Mouse (Mus musculus): ENCODE results near the gene Ndufa6.
"Not testable (repeated sequence)": the region's sequence is repeated elsewhere in the genome, so short reads cannot be mapped to it uniquely, and the experiment has no call there.

Gene Ndufa6

DNA sequence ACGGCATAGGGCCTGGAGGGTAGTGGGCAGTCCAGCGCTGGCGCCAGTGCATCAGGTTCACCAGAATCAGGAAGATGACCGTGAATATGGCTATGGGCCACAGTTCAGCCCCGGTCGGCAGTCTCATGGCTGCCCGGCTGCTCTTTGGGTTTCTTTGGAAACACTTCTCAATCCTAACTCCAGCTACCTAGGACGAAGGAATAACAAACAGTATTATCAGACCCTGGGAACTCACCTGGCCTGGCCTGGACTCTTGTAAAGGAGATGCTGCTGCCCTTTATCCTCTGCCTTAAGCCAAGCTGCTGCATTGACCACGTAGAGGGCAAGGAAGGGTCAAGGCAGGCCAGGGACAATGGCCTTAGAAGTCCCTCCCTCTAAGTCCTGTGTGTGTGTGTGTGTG, 21.7 kb upstream of the Ndufa6 start:
- Histone ChIP-seq H3K27me3 (ENCODE audit: insufficient read depth, low read length) (peaks cover 23% of the 10 kb centered on the region), H3K4me3 (replicated peaks; ENCODE audit: low read length) (no peak overlapping the region), H3K4me1 (replicated peaks; ENCODE audit: low read depth, low read length) (peaks cover 30% of the 10 kb centered on the region), H3K9me3 (ENCODE audit: low read length) (no peaks in the 10 kb centered on the region), H3K36me3 (ENCODE audit: insufficient read depth, low read length) (no peaks in the 10 kb centered on the region)
- TF ChIP-seq CTCF (conservative IDR thresholded peaks at IDR 0.05; ENCODE audit: low read length) (no peak), NANOG (IDR thresholded peaks at IDR 0.05; ENCODE audit: borderline replicate concordance, low read length) (no peak), POU5F1 (IDR thresholded peaks at IDR 0.05; ENCODE audit: borderline replicate concordance, low read length) (no peak)

DNA sequence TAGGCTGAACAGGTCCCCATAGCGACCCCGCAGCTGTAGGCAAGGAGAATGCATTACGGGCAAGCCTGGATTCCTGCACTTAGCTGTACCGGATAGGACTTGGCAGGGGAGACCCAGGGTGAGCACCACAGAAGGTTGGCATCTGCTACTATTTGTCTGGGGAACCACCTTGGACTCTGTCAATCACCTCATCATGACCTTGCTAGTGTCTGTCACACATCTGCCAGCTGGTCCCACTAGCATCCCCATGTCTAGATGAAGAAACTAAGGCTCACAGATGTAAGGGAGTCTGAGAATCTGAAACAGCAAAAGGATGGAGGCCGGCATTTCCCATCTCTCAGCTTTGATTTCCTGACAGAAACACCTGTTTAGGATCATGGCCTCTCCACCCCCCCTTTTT, 20.3 kb upstream of the Ndufa6 start:
- TF ChIP-seq POU5F1 (IDR thresholded peaks at IDR 0.05; ENCODE audit: borderline replicate concordance, low read length), result no peak
- TF ChIP-seq NANOG (IDR thresholded peaks at IDR 0.05; ENCODE audit: borderline replicate concordance, low read length), result no peak
- no peak for TF ChIP-seq CTCF (conservative IDR thresholded peaks at IDR 0.05; ENCODE audit: low read length)

DNA sequence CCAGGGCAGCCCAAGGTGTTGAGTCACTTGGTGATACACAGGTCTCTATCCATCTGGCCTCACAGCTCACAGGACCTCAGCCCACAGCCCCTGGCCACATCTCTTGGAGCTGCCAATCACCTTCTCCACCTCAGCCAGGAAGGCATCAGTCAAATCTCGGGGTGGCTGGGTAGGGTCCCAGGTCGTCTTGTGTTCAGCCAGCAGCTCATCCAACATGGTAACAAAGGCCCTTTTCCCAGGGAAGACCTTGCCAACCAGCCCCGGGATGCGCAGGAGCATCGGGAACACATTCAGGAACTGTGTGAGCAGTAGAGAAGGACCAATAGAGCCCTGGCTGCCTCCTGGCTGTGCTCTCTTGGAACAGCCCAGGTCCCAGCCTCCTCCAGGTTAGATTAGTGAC, 18.9 kb upstream of the Ndufa6 start:
- H3K36me3 ChIP-seq (ENCODE audit: insufficient read depth, low read length), result no peaks in the 10 kb centered on the region
- no peaks in the 10 kb centered on the region for H3K9me3 ChIP-seq (ENCODE audit: low read length)
- H3K4me1 ChIP-seq (replicated peaks; ENCODE audit: low read depth, low read length), result peaks cover 14% of the 10 kb centered on the region
- TF ChIP-seq POU5F1 (IDR thresholded peaks at IDR 0.05; ENCODE audit: borderline replicate concordance, low read length), result no peak
- TF ChIP-seq NANOG (IDR thresholded peaks at IDR 0.05; ENCODE audit: borderline replicate concordance, low read length), result no peak
- no peak for TF ChIP-seq CTCF (conservative IDR thresholded peaks at IDR 0.05; ENCODE audit: low read length)
- H3K4me3 ChIP-seq (replicated peaks; ENCODE audit: low read length), result no peak overlapping the region
- H3K27me3 ChIP-seq (ENCODE audit: insufficient read depth, low read length), result peaks cover 11% of the 10 kb centered on the region

More for the DNA sequence above, 20.3 kb upstream of the Ndufa6 start:
- H3K4me1 ChIP-seq (replicated peaks; ENCODE audit: low read depth, low read length), result peaks cover 19% of the 10 kb centered on the region
- no peak overlapping the region for H3K4me3 ChIP-seq (replicated peaks; ENCODE audit: low read length)
- no peaks in the 10 kb centered on the region for H3K36me3 ChIP-seq (ENCODE audit: insufficient read depth, low read length)
- H3K27me3 ChIP-seq (ENCODE audit: insufficient read depth, low read length), result peaks cover 18% of the 10 kb centered on the region
- no peaks in the 10 kb centered on the region for H3K9me3 ChIP-seq (ENCODE audit: low read length)

DNA sequence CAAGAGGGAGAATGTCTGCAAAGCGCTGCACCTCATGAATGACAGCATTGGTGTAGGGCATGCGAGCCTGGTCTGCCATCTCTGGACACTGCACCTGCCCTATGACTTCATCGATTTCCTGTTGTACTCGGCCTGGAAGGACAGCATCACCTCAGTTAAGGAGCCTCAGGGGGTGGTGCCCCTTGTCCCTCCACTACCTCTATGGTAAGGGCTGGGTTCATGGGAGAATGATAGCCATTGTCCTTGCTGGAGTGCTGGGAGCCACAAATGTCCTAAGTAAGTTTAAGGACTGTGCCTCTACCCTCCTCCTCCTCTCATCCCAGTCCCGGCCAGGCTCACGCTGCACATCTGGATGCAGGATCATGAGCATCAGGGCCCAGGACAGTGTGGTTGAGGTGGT, 18.3 kb upstream of the Ndufa6 start:
- H3K36me3 ChIP-seq (ENCODE audit: insufficient read depth, low read length), result no peaks in the 10 kb centered on the region
- peaks cover 11% of the 10 kb centered on the region for H3K4me1 ChIP-seq (replicated peaks; ENCODE audit: low read depth, low read length)
- H3K4me3 ChIP-seq (replicated peaks; ENCODE audit: low read length), result no peak overlapping the region
- H3K9me3 ChIP-seq (ENCODE audit: low read length), result no peaks in the 10 kb centered on the region
- TF ChIP-seq POU5F1 (IDR thresholded peaks at IDR 0.05; ENCODE audit: borderline replicate concordance, low read length), result no peak
- TF ChIP-seq CTCF (conservative IDR thresholded peaks at IDR 0.05; ENCODE audit: low read length), result no peak
- TF ChIP-seq NANOG (IDR thresholded peaks at IDR 0.05; ENCODE audit: borderline replicate concordance, low read length), result no peak
- 0 out of 2 replicates have a peak, but pooled peaks cover 6% of the 10 kb centered on the region for H3K27me3 ChIP-seq (ENCODE audit: insufficient read depth, low read length)

DNA sequence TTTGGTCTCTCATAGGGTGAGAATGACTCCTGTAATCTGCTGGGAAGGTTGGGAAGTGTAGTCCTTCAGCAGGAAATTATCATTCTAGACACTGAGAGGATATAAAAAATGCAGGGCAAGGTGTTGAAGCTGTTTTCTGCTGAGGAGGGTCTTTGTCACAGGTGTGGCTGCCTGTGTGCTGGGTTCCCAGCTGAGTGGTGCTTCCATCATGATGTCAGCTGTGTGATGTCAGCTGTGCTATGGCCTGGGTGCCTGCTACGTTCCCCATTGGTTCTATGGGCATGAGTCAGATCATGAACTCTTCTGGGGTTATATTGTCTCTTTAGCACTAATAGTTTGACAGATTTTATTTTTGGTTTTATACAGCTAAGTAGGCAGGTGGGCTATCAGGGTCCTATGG, 14.7 kb upstream of the Ndufa6 start:
- H3K4me3 ChIP-seq (replicated peaks; ENCODE audit: low read length), result no peak overlapping the region
- no peaks in the 10 kb centered on the region for H3K36me3 ChIP-seq (ENCODE audit: insufficient read depth, low read length)
- peaks cover 6% of the 10 kb centered on the region for H3K4me1 ChIP-seq (replicated peaks; ENCODE audit: low read depth, low read length)
- no peak for TF ChIP-seq NANOG (IDR thresholded peaks at IDR 0.05; ENCODE audit: borderline replicate concordance, low read length)
- TF ChIP-seq CTCF (conservative IDR thresholded peaks at IDR 0.05; ENCODE audit: low read length), result no peak
- no peak for TF ChIP-seq POU5F1 (IDR thresholded peaks at IDR 0.05; ENCODE audit: borderline replicate concordance, low read length)
- 0 out of 2 replicates have a peak, but pooled peaks cover 5% of the 10 kb centered on the region for H3K27me3 ChIP-seq (ENCODE audit: insufficient read depth, low read length)
- no peaks in the 10 kb centered on the region for H3K9me3 ChIP-seq (ENCODE audit: low read length)

DNA sequence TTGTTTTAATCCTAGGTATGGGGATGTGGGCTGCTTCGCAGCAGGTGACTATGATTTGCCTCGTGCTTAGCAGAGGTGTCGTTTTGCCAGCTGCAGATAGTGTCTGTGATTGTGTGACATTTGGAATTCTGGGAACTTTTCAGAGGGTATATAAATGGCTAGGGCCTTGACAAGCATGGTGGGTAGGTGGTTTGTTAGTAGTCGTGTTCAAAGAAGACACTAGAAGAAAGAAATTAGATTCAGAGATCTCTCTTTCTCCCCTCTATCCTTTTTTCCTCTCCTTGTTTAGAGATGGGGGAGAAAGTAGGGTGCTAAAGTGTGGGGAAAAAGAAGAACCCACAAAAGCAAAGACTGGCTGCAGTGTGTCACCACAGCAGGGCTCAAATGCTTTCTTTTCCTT, 14.0 kb upstream of the Ndufa6 start:
- TF ChIP-seq NANOG (IDR thresholded peaks at IDR 0.05; ENCODE audit: borderline replicate concordance, low read length), result no peak
- H3K27me3 ChIP-seq (ENCODE audit: insufficient read depth, low read length), result 0 out of 2 replicates have a peak, but pooled peaks cover 3% of the 10 kb centered on the region
- no peak overlapping the region for H3K4me3 ChIP-seq (replicated peaks; ENCODE audit: low read length)
- no peaks in the 10 kb centered on the region for H3K4me1 ChIP-seq (replicated peaks; ENCODE audit: low read depth, low read length)
- no peaks in the 10 kb centered on the region for H3K9me3 ChIP-seq (ENCODE audit: low read length)
- H3K36me3 ChIP-seq (ENCODE audit: insufficient read depth, low read length), result no peaks in the 10 kb centered on the region

DNA sequence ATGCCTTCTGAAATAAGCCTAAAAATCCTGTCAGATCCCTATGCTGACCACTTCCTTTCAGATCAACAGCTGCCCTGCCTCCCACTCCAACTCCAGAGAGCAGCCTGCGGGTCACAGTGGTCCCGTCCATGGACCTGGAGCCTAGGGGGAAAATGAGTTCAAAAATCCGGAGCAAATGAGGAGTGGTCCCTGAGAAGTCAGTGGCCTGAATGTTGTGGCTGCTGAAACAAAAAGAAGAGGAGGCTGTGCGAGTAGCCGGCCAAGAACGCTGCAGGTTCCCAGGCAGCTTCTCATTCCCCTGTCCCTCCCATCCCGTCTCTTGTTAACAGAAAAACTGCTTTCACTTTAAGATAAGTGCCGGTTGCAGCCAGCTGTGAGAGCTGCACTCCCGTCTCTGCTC, 10.4 kb upstream of the Ndufa6 start:
- H3K4me1 ChIP-seq (replicated peaks; ENCODE audit: low read depth, low read length), result peaks cover 14% of the 10 kb centered on the region
- not testable (repeated sequence) for H3K9me3 ChIP-seq (ENCODE audit: low read length); H3K36me3 ChIP-seq (ENCODE audit: insufficient read depth, low read length); H3K4me3 ChIP-seq (replicated peaks; ENCODE audit: low read length); H3K27me3 ChIP-seq (ENCODE audit: insufficient read depth, low read length)

DNA sequence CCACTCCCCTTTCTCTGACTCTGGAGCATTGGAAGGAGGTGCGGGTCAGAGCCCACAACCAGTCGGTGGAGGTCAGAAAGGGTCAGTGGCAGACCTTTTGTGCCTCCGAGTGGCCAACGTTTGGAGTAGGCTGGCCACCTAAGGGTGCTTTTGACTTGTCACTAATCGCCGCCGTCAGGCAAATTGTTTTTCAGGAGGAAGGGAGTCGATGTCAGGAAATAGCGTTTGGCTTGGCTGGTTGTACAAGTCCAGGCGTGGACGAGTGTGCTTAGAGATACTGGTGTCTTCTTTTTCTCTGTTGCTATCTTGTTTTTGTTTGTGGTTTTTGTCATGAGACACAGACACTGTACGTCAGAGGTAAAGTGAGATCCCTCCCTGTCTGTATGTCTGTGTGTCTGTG, 9.7 kb upstream of the Ndufa6 start:
- not testable (repeated sequence) for H3K4me3 ChIP-seq (replicated peaks; ENCODE audit: low read length); H3K9me3 ChIP-seq (ENCODE audit: low read length); H3K36me3 ChIP-seq (ENCODE audit: insufficient read depth, low read length); H3K27me3 ChIP-seq (ENCODE audit: insufficient read depth, low read length)
- H3K4me1 ChIP-seq (replicated peaks; ENCODE audit: low read depth, low read length), result peaks cover 15% of the 10 kb centered on the region

DNA sequence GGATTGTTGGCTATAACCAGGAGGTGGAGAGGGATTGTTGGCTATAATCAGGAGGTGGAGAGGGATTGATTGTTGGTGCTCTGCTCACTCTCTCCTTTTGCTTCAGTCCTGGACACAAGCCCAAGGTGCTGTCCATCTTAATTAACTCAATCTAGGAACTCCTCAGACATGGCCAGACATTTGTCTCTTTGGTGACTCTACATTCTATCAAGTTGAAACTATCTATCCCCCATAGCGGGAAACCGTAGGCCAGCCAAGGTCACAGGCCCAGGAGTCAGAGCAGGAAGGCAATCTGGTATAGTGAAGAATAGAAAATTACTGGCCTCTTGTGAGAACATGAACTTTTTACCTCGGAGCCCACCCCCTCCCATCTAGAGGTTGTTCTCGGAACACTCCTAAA, 8.1 kb upstream of the Ndufa6 start:
- no peaks in the 10 kb centered on the region for H3K9me3 ChIP-seq (ENCODE audit: low read length)
- no peaks in the 10 kb centered on the region for H3K36me3 ChIP-seq (ENCODE audit: insufficient read depth, low read length)
- H3K4me3 ChIP-seq (replicated peaks; ENCODE audit: low read length), result no peak overlapping the region
- no peak for TF ChIP-seq CTCF (conservative IDR thresholded peaks at IDR 0.05; ENCODE audit: low read length)
- TF ChIP-seq NANOG (IDR thresholded peaks at IDR 0.05; ENCODE audit: borderline replicate concordance, low read length), result no peak
- TF ChIP-seq POU5F1 (IDR thresholded peaks at IDR 0.05; ENCODE audit: borderline replicate concordance, low read length), result no peak
- peaks cover 30% of the 10 kb centered on the region for H3K4me1 ChIP-seq (replicated peaks; ENCODE audit: low read depth, low read length)
- no peaks in the 10 kb centered on the region for H3K27me3 ChIP-seq (ENCODE audit: insufficient read depth, low read length)

Measured in E14TG2a.4 (cell line).